Mouse (Mus musculus): Measurements from ENCODE around the gene Ntsr2. TPM values are rescaled to one million over a fixed set of nuclear protein-coding genes. Genes with fewer than 3 reads are reported as not detected.

Ntsr2 gene
- polyA plus RNA-seq (2014; fragmentation: Nextera tagmentation; extraction: Ambion mirVana) = 0.11 and 0.19 TPM in 2 replicates

GRCm38 (mm10) chr12:16653332-16654093 lies at the start of gene Ntsr2:
Ntsr2 (plus strand) TSS chr12:16653382.
- Histone ChIP-seq H3K4me3 (ENCODE audit: control insufficient read depth in 1 of 2, insufficient read depth in 1 of 2, low read depth in 1 of 2, low read length in 2 of 2) (peak within 1 kb of the TSS; percentile 19 to 30), H3K4me2 (ENCODE audit: low read length) (peak within 1 kb of the TSS; percentile 67), H3K36me3 (ENCODE audit: control insufficient read depth, insufficient read depth, low read length) (no peaks in the 10 kb centered on the region), H3K27ac (replicated peaks in 1 of 2; ENCODE audit: control insufficient read depth in 1 of 2, insufficient read depth in 1 of 2, low read depth in 2 of 2, low read length in 2 of 2) (no peak within 1 kb of the TSS), H3K27me3 (ENCODE audit: control insufficient read depth, insufficient read depth, low read length) (peaks cover 31% of the 10 kb centered on the region), H3K9ac (ENCODE audit: low read length) (no peak within 1 kb of the TSS), H3K4me1 (ENCODE audit: control insufficient read depth in 2 of 2, insufficient read depth in 2 of 2, low read length in 2 of 2) (peaks cover 8 to 13% of the 10 kb centered on the region in 2 experiments), H3K9me3 (ENCODE audit: control insufficient read depth, low read length) (no peaks in the 10 kb centered on the region)
- 4% methylated on average over 58 of the region's 58 CpGs for WGBS
- peak; percentile 45; the same call in 1 of the 2 replicates for ATAC-seq (ENCODE audit: insufficient number of reproducible peaks, insufficient read depth, low FRiP score, low read depth)

- H3K36me3 ChIP-seq (ENCODE audit: control insufficient read depth, insufficient read depth, low read length) = no peaks in the 10 kb centered on the region
- H3K9me3 ChIP-seq (ENCODE audit: control insufficient read depth, low read length) = 0 out of 2 replicates have a peak, but pooled peaks cover 8% of the 10 kb centered on the region
- H3K27ac ChIP-seq (replicated peaks in 1 of 2; ENCODE audit: control insufficient read depth in 1 of 2, insufficient read depth in 1 of 2, low read depth in 2 of 2, low read length in 2 of 2) = no peak overlapping the region
- no peak overlapping the region for H3K9ac ChIP-seq (ENCODE audit: low read length)
- no peaks in the 10 kb centered on the region for H3K4me1 ChIP-seq (ENCODE audit: control insufficient read depth in 2 of 2, insufficient read depth in 2 of 2, low read length in 2 of 2)
- no peaks in the 10 kb centered on the region for H3K27me3 ChIP-seq (ENCODE audit: control insufficient read depth, insufficient read depth, low read length)
- H3K4me2 ChIP-seq (ENCODE audit: low read length) = no peak overlapping the region
- no peak overlapping the region for H3K4me3 ChIP-seq (ENCODE audit: control insufficient read depth in 1 of 2, insufficient read depth in 1 of 2, low read depth in 1 of 2, low read length in 2 of 2)
- WGBS = 53% methylated on average over 5 of the region's 5 CpGs
- ATAC-seq (ENCODE audit: insufficient number of reproducible peaks, insufficient read depth, low FRiP score, low read depth) = no peak
These were observed 47.6 kb upstream of the Ntsr2 start for GRCm38 (mm10) chr12:16605624-16606023.

GRCm38 (mm10) chr12:16610936-16611335 lies 42.2 kb upstream of the Ntsr2 start, which contains the start of gene Lpin1:
Lpin1 (minus strand) TSS chr12:16610966.
- 0 out of 2 replicates have a peak, but pooled peaks cover 8% of the 10 kb centered on the region for H3K9me3 ChIP-seq (ENCODE audit: control insufficient read depth, low read length)
- H3K9ac ChIP-seq (ENCODE audit: low read length) = no peak within 1 kb of the TSS
- H3K36me3 ChIP-seq (ENCODE audit: control insufficient read depth, insufficient read depth, low read length) = no peaks in the 10 kb centered on the region
- WGBS = 64% methylated on average over 2 of the region's 2 CpGs
- peaks cover 0 to 2% of the 10 kb centered on the region in 2 experiments; a peak in 1 of 4 replicates for H3K4me1 ChIP-seq (ENCODE audit: control insufficient read depth in 2 of 2, insufficient read depth in 2 of 2, low read length in 2 of 2)
- H3K27me3 ChIP-seq (ENCODE audit: control insufficient read depth, insufficient read depth, low read length) = no peaks in the 10 kb centered on the region
- no peak for ATAC-seq (ENCODE audit: insufficient number of reproducible peaks, insufficient read depth, low FRiP score, low read depth)
- H3K4me3 ChIP-seq (ENCODE audit: control insufficient read depth in 1 of 2, insufficient read depth in 1 of 2, low read depth in 1 of 2, low read length in 2 of 2) = no peak within 1 kb of the TSS
- no peak within 1 kb of the TSS for H3K27ac ChIP-seq (replicated peaks in 1 of 2; ENCODE audit: control insufficient read depth in 1 of 2, insufficient read depth in 1 of 2, low read depth in 2 of 2, low read length in 2 of 2)
- no peak within 1 kb of the TSS for H3K4me2 ChIP-seq (ENCODE audit: low read length)

- Histone ChIP-seq H3K4me3 (ENCODE audit: control insufficient read depth in 1 of 2, insufficient read depth in 1 of 2, low read depth in 1 of 2, low read length in 2 of 2) (no peak overlapping the region), H3K27ac (replicated peaks in 1 of 2; ENCODE audit: control insufficient read depth in 1 of 2, insufficient read depth in 1 of 2, low read depth in 2 of 2, low read length in 2 of 2) (no peak overlapping the region), H3K4me1 (ENCODE audit: control insufficient read depth in 2 of 2, insufficient read depth in 2 of 2, low read length in 2 of 2) (peaks cover 11 to 12% of the 10 kb centered on the region in 2 experiments), H3K9me3 (ENCODE audit: control insufficient read depth, low read length) (0 out of 2 replicates have a peak, but pooled peaks cover 5% of the 10 kb centered on the region), H3K36me3 (ENCODE audit: control insufficient read depth, insufficient read depth, low read length) (no peaks in the 10 kb centered on the region), H3K9ac (ENCODE audit: low read length) (no peak overlapping the region), H3K4me2 (ENCODE audit: low read length) (no peak overlapping the region), H3K27me3 (ENCODE audit: control insufficient read depth, insufficient read depth, low read length) (no peaks in the 10 kb centered on the region)
- no peak for ATAC-seq (ENCODE audit: insufficient number of reproducible peaks, insufficient read depth, low FRiP score, low read depth)
- 56% methylated on average over 3 of the region's 3 CpGs for WGBS
These were observed 38.6 kb upstream of the Ntsr2 start for GRCm38 (mm10) chr12:16614556-16614955.

GRCm38 (mm10) chr12:16615738-16616137 lies 37.4 kb upstream of the Ntsr2 start:
- Histone ChIP-seq H3K4me1 (ENCODE audit: control insufficient read depth in 2 of 2, insufficient read depth in 2 of 2, low read length in 2 of 2) (peaks cover 17 to 21% of the 10 kb centered on the region in 2 experiments), H3K9ac (ENCODE audit: low read length) (no peak overlapping the region)
- 84% methylated on average over 2 of the region's 2 CpGs for WGBS

GRCm38 (mm10) chr12:16618512-16619274 lies 34.5 kb upstream of the Ntsr2 start:
- Histone ChIP-seq H3K4me2 (ENCODE audit: low read length) (peak overlapping the region; percentile 36), H3K27ac (replicated peaks in 1 of 2; ENCODE audit: control insufficient read depth in 1 of 2, insufficient read depth in 1 of 2, low read depth in 2 of 2, low read length in 2 of 2) (peak overlapping the region; percentile 51 to 52; a peak in 3 of 4 replicates), H3K9me3 (ENCODE audit: control insufficient read depth, low read length) (no peaks in the 10 kb centered on the region), H3K4me3 (ENCODE audit: control insufficient read depth in 1 of 2, insufficient read depth in 1 of 2, low read depth in 1 of 2, low read length in 2 of 2) (no peak overlapping the region), H3K4me1 (ENCODE audit: control insufficient read depth in 2 of 2, insufficient read depth in 2 of 2, low read length in 2 of 2) (peaks cover 17 to 21% of the 10 kb centered on the region in 2 experiments), H3K9ac (ENCODE audit: low read length) (no peak overlapping the region), H3K27me3 (ENCODE audit: control insufficient read depth, insufficient read depth, low read length) (no peaks in the 10 kb centered on the region), H3K36me3 (ENCODE audit: control insufficient read depth, insufficient read depth, low read length) (no peaks in the 10 kb centered on the region)
- peak; percentile 86 for ATAC-seq (ENCODE audit: insufficient number of reproducible peaks, insufficient read depth, low FRiP score, low read depth)
- WGBS = 10% methylated on average over 12 of the region's 12 CpGs

More at GRCm38 (mm10) chr12:16615738-16616137, 37.4 kb upstream of the Ntsr2 start:
- no peak overlapping the region for H3K27ac ChIP-seq (replicated peaks in 1 of 2; ENCODE audit: control insufficient read depth in 1 of 2, insufficient read depth in 1 of 2, low read depth in 2 of 2, low read length in 2 of 2)
- H3K27me3 ChIP-seq (ENCODE audit: control insufficient read depth, insufficient read depth, low read length) = no peaks in the 10 kb centered on the region
- no peak overlapping the region for H3K4me3 ChIP-seq (ENCODE audit: control insufficient read depth in 1 of 2, insufficient read depth in 1 of 2, low read depth in 1 of 2, low read length in 2 of 2)
- ATAC-seq (ENCODE audit: insufficient number of reproducible peaks, insufficient read depth, low FRiP score, low read depth) = no peak
- H3K9me3 ChIP-seq (ENCODE audit: control insufficient read depth, low read length) = no peaks in the 10 kb centered on the region
- no peak overlapping the region for H3K4me2 ChIP-seq (ENCODE audit: low read length)
- H3K36me3 ChIP-seq (ENCODE audit: control insufficient read depth, insufficient read depth, low read length) = no peaks in the 10 kb centered on the region

- Histone ChIP-seq H3K9ac (ENCODE audit: low read length) (no peak overlapping the region), H3K9me3 (ENCODE audit: control insufficient read depth, low read length) (no peaks in the 10 kb centered on the region), H3K4me2 (ENCODE audit: low read length) (peak overlapping the region; percentile 36; the same call in 1 of the 2 replicates), H3K4me3 (ENCODE audit: control insufficient read depth in 1 of 2, insufficient read depth in 1 of 2, low read depth in 1 of 2, low read length in 2 of 2) (no peak overlapping the region), H3K4me1 (ENCODE audit: control insufficient read depth in 2 of 2, insufficient read depth in 2 of 2, low read length in 2 of 2) (peaks cover 17 to 21% of the 10 kb centered on the region in 2 experiments), H3K36me3 (ENCODE audit: control insufficient read depth, insufficient read depth, low read length) (no peaks in the 10 kb centered on the region), H3K27me3 (ENCODE audit: control insufficient read depth, insufficient read depth, low read length) (no peaks in the 10 kb centered on the region), H3K27ac (replicated peaks in 1 of 2; ENCODE audit: control insufficient read depth in 1 of 2, insufficient read depth in 1 of 2, low read depth in 2 of 2, low read length in 2 of 2) (peak overlapping the region; percentile 22 to 52; a peak in 1 of 4 replicates)
- ATAC-seq (ENCODE audit: insufficient number of reproducible peaks, insufficient read depth, low FRiP score, low read depth) = no peak
- 79% methylated on average over 6 of the region's 6 CpGs for WGBS
These were observed 33.7 kb upstream of the Ntsr2 start for GRCm38 (mm10) chr12:16619453-16619852.
